Mouse (Mus musculus) brain, embryonic 14.5 days (tissue): ENCODE results near the gene Adap1. TPM values are rescaled to one million over a fixed set of nuclear protein-coding genes. Genes with fewer than 3 reads are reported as not detected.

ENCODE experiments used
- DNase-seq: peaks from one replicate; pipeline ENCODE4 v3.0.0-alpha.2; 2011; ENCODE audit warnings: low read depth
- CTCF ChIP-seq: fragments of 200-500 bp; IDR thresholded peaks from 2 replicates; pipeline ENCODE4 v1.5.1; 2012; ENCODE audit warnings: inconsistent platforms, mild to moderate bottlenecking, moderate library complexity, borderline replicate concordance; ENCODE audit not compliant: insufficient read depth, insufficient read length; ENCODE audit errors: extremely low read depth
- POLR2A ChIP-seq: fragments of 200-500 bp; IDR thresholded peaks from 2 replicates; pipeline ENCODE4 v1.6.1; 2012; ENCODE audit warnings: mild to moderate bottlenecking, inconsistent platforms, borderline replicate concordance; ENCODE audit not compliant: poor library complexity, insufficient read depth, insufficient read length, severe bottlenecking; ENCODE audit errors: extremely low read depth
- polyA plus RNA-seq: library from polyadenylated mRNA; depleted of rRNA; stranded (reverse); fragments of >200 nt; gene quantifications from 2 replicates; pipeline ENCODE4 v1.2.3, GENCODE M21; 2012; rRNA removed

Adap1 gene
- polyA plus RNA-seq, 1 experiment: 66.4 TPM

DNA sequence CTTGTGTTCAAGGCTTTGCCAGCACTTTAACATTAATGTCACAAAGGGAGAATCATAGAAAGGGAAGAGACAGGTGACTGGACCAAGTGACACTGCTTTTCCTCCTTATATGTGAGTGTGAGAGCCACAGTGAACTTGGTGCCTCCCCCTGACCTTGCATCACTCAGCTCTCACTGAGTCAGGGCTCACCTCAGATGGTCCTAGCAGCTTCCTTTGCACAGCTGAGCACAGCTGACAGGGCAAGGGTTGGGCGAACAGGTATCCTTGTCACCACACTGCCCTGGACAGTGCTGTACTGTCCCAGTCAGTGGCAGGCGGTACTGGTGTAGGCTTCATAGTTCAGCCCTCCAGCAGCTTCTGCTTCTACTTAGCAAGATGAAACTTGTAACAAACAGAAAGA, 97.8 kb downstream of the Adap1 start:
- no peak for DNase-seq
- no peak for TF ChIP-seq CTCF

DNA sequence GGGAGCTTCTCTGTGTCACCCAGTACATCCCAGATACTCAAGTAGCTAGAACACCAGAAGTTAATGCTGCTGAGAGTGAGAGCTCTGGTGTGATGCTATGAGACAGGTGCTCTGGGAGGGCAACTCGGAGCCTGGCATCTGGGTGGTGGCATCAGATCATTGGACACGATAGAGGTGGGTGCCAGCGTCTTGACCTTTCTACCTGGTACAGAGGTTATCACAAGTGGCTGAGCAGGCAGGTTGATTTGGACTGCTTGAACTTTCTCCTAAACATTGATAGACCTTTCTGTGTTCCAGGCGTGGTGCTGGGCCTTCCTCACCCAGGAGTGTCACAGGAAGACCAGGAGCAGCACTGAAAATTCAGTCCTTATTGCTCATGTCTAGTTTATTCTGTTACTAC, 98.2 kb downstream of the Adap1 start:
- no peak for DNase-seq
- TF ChIP-seq CTCF (no peak), POLR2A (no peak)

DNA sequence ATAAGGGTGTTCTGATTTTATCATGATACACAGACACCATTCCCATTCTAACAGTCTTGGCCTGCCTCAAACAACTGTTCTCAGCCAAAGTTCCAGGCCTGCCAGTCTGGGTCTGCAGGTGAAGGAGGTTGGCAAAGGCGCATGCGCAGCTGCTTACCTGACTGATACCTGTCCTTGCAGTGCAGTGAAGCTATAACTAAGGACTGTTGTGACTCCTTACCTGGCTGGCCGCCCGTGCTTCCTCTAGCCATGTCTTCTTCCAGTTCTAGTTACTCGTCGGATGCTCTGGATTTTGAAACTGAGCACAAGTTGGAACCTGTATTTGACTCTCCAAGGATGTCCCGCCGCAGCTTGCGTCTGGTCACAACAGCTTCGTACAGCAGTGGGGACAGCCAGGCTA, 102.1 kb downstream of the Adap1 start:
- DNase-seq: no peak

More for the DNA sequence above, 102.1 kb downstream of the Adap1 start:
- TF ChIP-seq CTCF (no peak), POLR2A (no peak)

Other genes starting within 250 kb of the Adap1 start
- 148 and 202 TPM in 2 replicates for gene Prkar1b, start 175.6 kb downstream of the Adap1 start, polyA plus RNA-seq
- gene Dnaaf5, start 175.4 kb downstream of the Adap1 start, polyA plus RNA-seq: 12.6 and 14.9 TPM in 2 replicates
- 72.7 and 75.2 TPM in 2 replicates for gene Sun1, start 125.0 kb downstream of the Adap1 start, polyA plus RNA-seq
- gene Get4, start 73.3 kb downstream of the Adap1 start, polyA plus RNA-seq: 93.2 and 122 TPM in 2 replicates
- gene Cox19, start 25.8 kb upstream of the Adap1 start, polyA plus RNA-seq: 123 and 149 TPM in 2 replicates
- 1.7 and 2.4 TPM in 2 replicates for gene Cyp2w1, start 27.0 kb upstream of the Adap1 start, polyA plus RNA-seq
- gene Gpr146, start 52.1 kb upstream of the Adap1 start, polyA plus RNA-seq: 1.5 and 2.0 TPM in 2 replicates
- 0.20 and 0.33 TPM in 2 replicates for gene C130050O18Rik, start 79.7 kb upstream of the Adap1 start, polyA plus RNA-seq
- 6.5 and 6.8 TPM in 2 replicates for gene Gper1, start 97.5 kb upstream of the Adap1 start, polyA plus RNA-seq
- 12.3 and 13.4 TPM in 2 replicates for gene 3110082I17Rik, start 134.9 kb upstream of the Adap1 start, polyA plus RNA-seq
- 21.2 and 28.0 TPM in 2 replicates for gene Zfand2a, start 158.9 kb upstream of the Adap1 start, polyA plus RNA-seq
- 26.5 and 42.0 TPM in 2 replicates for gene Uncx, start 217.9 kb upstream of the Adap1 start, polyA plus RNA-seq